Mouse (Mus musculus) brown adipose tissue, adult 24 weeks (tissue): ENCODE results near the gene Rhox6. TPM values are rescaled to one million over a fixed set of nuclear protein-coding genes. Genes with fewer than 3 reads are reported as not detected.
"Not testable (repeated sequence)": the region's sequence is repeated elsewhere in the genome, so short reads cannot be mapped to it uniquely, and the experiment has no call there.

Source experiments
- H3K27ac ChIP-seq: fragments of 200-500 bp; replicated peaks from 2 replicates; pipeline ENCODE4 v1.5.1; 2012; ENCODE audit warnings: low read depth, mild to moderate bottlenecking, low read length
- H3K4me1 ChIP-seq: fragments of 200-500 bp; 2 replicates; pipeline ENCODE4 v1.6.1; 2012; ENCODE audit warnings: low read length, mixed read lengths; ENCODE audit not compliant: control insufficient read depth, insufficient read depth, insufficient read length
- H3K4me3 ChIP-seq: fragments of 200-500 bp; 2 replicates; pipeline ENCODE4 v1.5.1; 2012; ENCODE audit warnings: low read depth, mild to moderate bottlenecking, low read length, moderate library complexity; ENCODE audit not compliant: insufficient read depth
- polyA plus RNA-seq: library from polyadenylated mRNA; stranded (reverse); fragments of >200 nt; gene quantifications from 2 replicates; pipeline ENCODE4 v1.2.4, GENCODE M21; 2012; ENCODE audit not compliant: missing spikeins, insufficient read depth, insufficient read length

Gene Rhox6
- not detected in 2 replicates for polyA plus RNA-seq

- not testable (repeated sequence) for H3K27ac ChIP-seq, H3K4me3 ChIP-seq, H3K4me1 ChIP-seq
These were observed at the start of gene Rhox6 for GRCm38 (mm10) chrX:37826610-37827009. Rhox6 (plus strand) TSS chrX:37826910.

GRCm38 (mm10) chrX:37807286-37808080, 19.2 kb upstream of the Rhox6 start:
- no peak overlapping the region for H3K27ac ChIP-seq
- no peaks in the 10 kb centered on the region for H3K4me1 ChIP-seq
- H3K4me3 ChIP-seq, result no peak overlapping the region

GRCm38 (mm10) chrX:37809396-37809795, 17.3 kb upstream of the Rhox6 start:
- no peaks in the 10 kb centered on the region for H3K4me1 ChIP-seq
- no peak overlapping the region for H3K27ac ChIP-seq
- no peak overlapping the region for H3K4me3 ChIP-seq

- H3K4me1 ChIP-seq, result no peaks in the 10 kb centered on the region
- H3K27ac ChIP-seq, result no peak overlapping the region
- H3K4me3 ChIP-seq, result no peak overlapping the region
These were observed 15.5 kb upstream of the Rhox6 start for GRCm38 (mm10) chrX:37811179-37811578.

- no peak overlapping the region for H3K4me3 ChIP-seq
- no peaks in the 10 kb centered on the region for H3K4me1 ChIP-seq
- H3K27ac ChIP-seq, result no peak overlapping the region
These were observed 11.0 kb upstream of the Rhox6 start for GRCm38 (mm10) chrX:37815665-37816064.

- H3K4me3 ChIP-seq, H3K27ac ChIP-seq, H3K4me1 ChIP-seq: not testable (repeated sequence)
These were observed 4.7 kb downstream of the Rhox6 start, which contains the start of gene Rhox7a for GRCm38 (mm10) chrX:37831386-37831785. Rhox7a (plus strand) TSS chrX:37831686.

GRCm38 (mm10) chrX:37871641-37872040, 44.9 kb downstream of the Rhox6 start:
- Histone ChIP-seq H3K4me3 (no peak overlapping the region), H3K27ac (no peak overlapping the region), H3K4me1 (no peaks in the 10 kb centered on the region)

- Histone ChIP-seq H3K4me3 (no peak within 1 kb of the TSS), H3K27ac (no peak within 1 kb of the TSS), H3K4me1 (no peaks in the 10 kb centered on the region)
These were observed 52.1 kb downstream of the Rhox6 start, which contains the start of gene Rhox8 for GRCm38 (mm10) chrX:37878844-37879243. Rhox8 (minus strand) TSS chrX:37878944.

Other genes with a start within 250 kb of the Rhox6 start
- gene Rhox3f, start 245.9 kb upstream of the Rhox6 start, polyA plus RNA-seq, result not detected in 2 replicates
- gene Rhox4f, start 219.2 kb upstream of the Rhox6 start, polyA plus RNA-seq, result not detected in 2 replicates
- not detected in 2 replicates for gene Rhox3g, start 198.3 kb upstream of the Rhox6 start, polyA plus RNA-seq
- not detected in 2 replicates for gene Rhox2g, start 183.4 kb upstream of the Rhox6 start, polyA plus RNA-seq
- gene Rhox4g, start 175.6 kb upstream of the Rhox6 start, polyA plus RNA-seq, result not detected in 2 replicates
- not detected in 2 replicates for gene Rhox3h, start 158.1 kb upstream of the Rhox6 start, polyA plus RNA-seq
- gene Rhox2h, start 153.6 kb upstream of the Rhox6 start, polyA plus RNA-seq, result not detected in 2 replicates
- not detected in 2 replicates for gene Rhox5, start 22.1 kb upstream of the Rhox6 start, polyA plus RNA-seq
- not detected in 2 replicates for gene Rhox7a, start 4.8 kb downstream of the Rhox6 start, polyA plus RNA-seq
- gene Rhox8, start 52.0 kb downstream of the Rhox6 start, polyA plus RNA-seq, result not detected in 2 replicates
- not detected in 2 replicates for gene Rhox7b, start 70.3 kb downstream of the Rhox6 start, polyA plus RNA-seq
- not detected in 2 replicates for gene Rhox9, start 74.9 kb downstream of the Rhox6 start, polyA plus RNA-seq
- not detected in 2 replicates for gene Btg1-ps1, start 191.9 kb downstream of the Rhox6 start, polyA plus RNA-seq
- gene Btg1-ps2, start 216.2 kb downstream of the Rhox6 start, polyA plus RNA-seq, result not detected in 2 replicates
- gene Rhox10, start 239.6 kb downstream of the Rhox6 start, polyA plus RNA-seq, result not detected in 2 replicates